Mouse (Mus musculus) bone marrow, adult 2 months (tissue): ENCODE results near the gene Cacna1c. TPM values are rescaled to one million over a fixed set of nuclear protein-coding genes. Genes with fewer than 3 reads are reported as not detected.

Source experiments
- H3K27ac ChIP-seq: fragments of 200-500 bp; 2 replicates; pipeline ENCODE4 v1.5.1; 2012; ENCODE audit warnings: low read depth, mild to moderate bottlenecking, control low read depth, inconsistent platforms, low read length; ENCODE audit not compliant: control insufficient read depth, poor library complexity, insufficient read depth
- H3K4me1 ChIP-seq: fragments of 200-500 bp; 2 replicates; pipeline ENCODE4 v1.6.1; 2011; ENCODE audit warnings: low read length; ENCODE audit not compliant: control insufficient read depth, insufficient read depth
- H3K4me3 ChIP-seq: fragments of 200-500 bp; replicated peaks from 2 replicates; pipeline ENCODE3; 2011; ENCODE audit warnings: mild to moderate bottlenecking, low read depth, low read length, control low read depth; ENCODE audit not compliant: control insufficient read depth
- CTCF ChIP-seq: fragments of 200-500 bp; IDR thresholded peaks from 2 replicates; pipeline ENCODE4 v1.5.1; 2011; ENCODE audit warnings: low read length, control low read depth; ENCODE audit not compliant: control insufficient read depth, insufficient read depth
- POLR2A ChIP-seq: fragments of 200-500 bp; IDR thresholded peaks from 2 replicates; pipeline ENCODE4 v1.6.1; 2011; ENCODE audit warnings: low read depth, mild to moderate bottlenecking, control low read depth, low read length, borderline replicate concordance; ENCODE audit not compliant: control insufficient read depth
- WGBS: fragments of 180-500 bp; shearing (Covaris S2); methylation state at CpG from one replicate; pipeline ENCODE4 v1.1.7; 2018; 5-methylcytosine and 5-hydroxymethylcytosine counted together
- polyA plus RNA-seq: library from polyadenylated mRNA; stranded (reverse); fragments of >200 nt; gene quantifications from 2 replicates; pipeline ENCODE4 v1.2.4, GENCODE M21; 2011; ENCODE audit warnings: low replicate concordance; ENCODE audit not compliant: missing spikeins, insufficient read depth, insufficient read length

Cacna1c gene
- polyA plus RNA-seq, 1 experiment: 3.1 TPM

DNA sequence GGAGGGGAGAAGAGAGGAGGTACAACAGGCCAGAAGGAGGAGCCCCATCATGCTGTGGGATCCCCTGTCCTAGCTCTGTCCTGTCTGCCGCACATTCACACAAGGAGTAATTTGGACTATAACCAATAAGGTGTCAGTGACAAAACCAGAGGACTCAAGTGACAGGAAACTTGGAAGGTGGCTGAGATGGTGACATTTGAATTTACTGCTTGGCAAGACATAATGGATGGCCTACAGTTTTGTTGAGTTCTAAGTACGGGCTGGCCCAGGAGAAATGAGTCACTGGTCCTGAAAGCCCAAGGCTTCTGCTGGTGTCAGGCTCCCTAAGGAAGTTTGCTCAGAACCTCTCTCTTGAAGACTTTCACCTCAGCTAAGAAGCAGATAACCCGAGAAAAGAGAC lies 196.0 kb downstream of the Cacna1c start:
- 44% methylated on average over 3 of the region's 3 CpGs for WGBS
- Histone ChIP-seq H3K27ac (no peak overlapping the region), H3K4me1 (no peaks in the 10 kb centered on the region), H3K4me3 (no peak overlapping the region)
- TF ChIP-seq POLR2A (no peak), CTCF (no peak)

- H3K4me3 ChIP-seq: no peak overlapping the region
- TF ChIP-seq POLR2A (no peak), CTCF (no peak)
- whole genome bisulfite sequencing: 80% methylated on average over 2 of the region's 2 CpGs
- H3K4me1 ChIP-seq: no peaks in the 10 kb centered on the region
- no peak overlapping the region for H3K27ac ChIP-seq
These were observed 196.8 kb downstream of the Cacna1c start for GRCm38 (mm10) chr6:118999329-118999875.

DNA sequence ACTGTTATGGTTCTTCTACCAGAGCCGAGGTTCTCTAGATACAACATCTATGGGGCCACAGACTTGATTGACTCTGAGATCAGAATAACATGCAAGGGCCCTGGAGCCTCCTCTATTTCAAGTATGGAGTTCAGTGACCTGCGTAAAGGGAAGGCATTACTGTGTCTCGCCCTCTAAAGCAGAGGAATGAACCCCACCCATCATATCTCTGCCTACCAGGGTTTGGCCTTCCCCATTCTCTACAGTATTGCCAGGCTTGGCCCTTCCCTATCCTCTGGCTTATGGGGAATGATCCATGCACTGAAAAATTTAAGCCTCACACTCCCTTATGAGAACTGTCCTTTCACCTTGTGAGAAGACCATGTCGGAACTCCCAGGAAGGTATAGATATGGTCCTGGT lies 198.8 kb downstream of the Cacna1c start:
- no peak for TF ChIP-seq CTCF
- TF ChIP-seq POLR2A: no peak
- 74% methylated on average over 4 of the region's 4 CpGs for WGBS
- Histone ChIP-seq H3K4me1 (no peaks in the 10 kb centered on the region), H3K4me3 (no peak overlapping the region), H3K27ac (no peak overlapping the region)

GRCm38 (mm10) chr6:118994272-118995061 lies 201.8 kb downstream of the Cacna1c start:
- H3K4me1 ChIP-seq: no peaks in the 10 kb centered on the region
- 73% methylated on average over 9 of the region's 9 CpGs for WGBS

GRCm38 (mm10) chr6:118992391-118992790 lies 203.8 kb downstream of the Cacna1c start:
- Histone ChIP-seq H3K4me3 (no peak overlapping the region), H3K4me1 (no peaks in the 10 kb centered on the region), H3K27ac (no peak overlapping the region)
- WGBS: 85% methylated on average over 6 of the region's 6 CpGs
- no peak for TF ChIP-seq POLR2A
- TF ChIP-seq CTCF: no peak

More at GRCm38 (mm10) chr6:118994272-118995061, 201.8 kb downstream of the Cacna1c start:
- H3K27ac ChIP-seq: no peak overlapping the region
- TF ChIP-seq CTCF (no peak), POLR2A (no peak)
- H3K4me3 ChIP-seq: no peak overlapping the region

GRCm38 (mm10) chr6:118989999-118990776 lies 206.0 kb downstream of the Cacna1c start:
- H3K4me3 ChIP-seq: no peak overlapping the region
- H3K4me1 ChIP-seq: no peaks in the 10 kb centered on the region
- WGBS: 85% methylated on average over 9 of the region's 9 CpGs
- no peak overlapping the region for H3K27ac ChIP-seq
- TF ChIP-seq POLR2A (no peak), CTCF (no peak)

GRCm38 (mm10) chr6:118984181-118984901 lies 211.9 kb downstream of the Cacna1c start:
- H3K4me1 ChIP-seq: no peaks in the 10 kb centered on the region
- TF ChIP-seq POLR2A (no peak), CTCF (no peak)
- H3K27ac ChIP-seq: no peak overlapping the region
- no peak overlapping the region for H3K4me3 ChIP-seq
- 46% methylated on average over 11 of the region's 11 CpGs for WGBS
